Mouse (Mus musculus): Measurements from ENCODE around the gene Dip2b.
A peak's percentile ranks its signal among the peaks of the same experiment; 100 is the strongest.
"Not testable (repeated sequence)": the region's sequence is repeated elsewhere in the genome, so short reads cannot be mapped to it uniquely, and the experiment has no call there.

Dip2b gene

GRCm38 (mm10) chr15:100227031-100227662 is 188.7 kb downstream of the Dip2b start:
- DNase-seq, result no peak

- DNase-seq, result peak; percentile 93
These were observed 189.4 kb downstream of the Dip2b start, which contains the start of gene Atf1 for GRCm38 (mm10) chr15:100227663-100228534. TSS of gene Atf1 (plus strand) at chr15:100227819.

GRCm38 (mm10) chr15:100228535-100229336 is 190.3 kb downstream of the Dip2b start:
- DNase-seq, result no peak

- DNase-seq, result no peak
These were observed 192.2 kb downstream of the Dip2b start for GRCm38 (mm10) chr15:100230655-100231054.

GRCm38 (mm10) chr15:100231616-100232525 is 193.4 kb downstream of the Dip2b start:
- no peak for DNase-seq

GRCm38 (mm10) chr15:100235208-100235965 is 196.9 kb downstream of the Dip2b start:
- no peak for DNase-seq

GRCm38 (mm10) chr15:100236952-100237351 is 198.5 kb downstream of the Dip2b start:
- DNase-seq, result no peak

- no peak for DNase-seq
These were observed 203.3 kb downstream of the Dip2b start for GRCm38 (mm10) chr15:100241780-100242179.

- no peak for DNase-seq
These were observed 207.5 kb downstream of the Dip2b start for GRCm38 (mm10) chr15:100245951-100246350.

- no peak for DNase-seq
These were observed 208.8 kb downstream of the Dip2b start for GRCm38 (mm10) chr15:100247296-100247695.

- DNase-seq, result no peak
These were observed 210.4 kb downstream of the Dip2b start for GRCm38 (mm10) chr15:100248665-100249433.

GRCm38 (mm10) chr15:100251153-100251780 is 212.8 kb downstream of the Dip2b start:
- DNase-seq, result no peak

- no peak for DNase-seq
These were observed 217.9 kb downstream of the Dip2b start for GRCm38 (mm10) chr15:100256386-100256785.

GRCm38 (mm10) chr15:100257305-100257704 is 218.8 kb downstream of the Dip2b start:
- no peak for DNase-seq

GRCm38 (mm10) chr15:100258646-100259425 is 220.4 kb downstream of the Dip2b start:
- no peak for DNase-seq

- not testable (repeated sequence) for DNase-seq
These were observed 221.9 kb downstream of the Dip2b start for GRCm38 (mm10) chr15:100260351-100260750.

GRCm38 (mm10) chr15:100263246-100263905 is 224.9 kb downstream of the Dip2b start:
- DNase-seq, result no peak

GRCm38 (mm10) chr15:100265586-100266325 is 227.3 kb downstream of the Dip2b start:
- no peak for DNase-seq
